Mouse (Mus musculus) left cerebral cortex, adult 9 months (tissue): ENCODE measurements at regions not wholly inside any gene's neighbourhood (a gene's known extent, or its start where the extent isn't known, plus 50 kb on each side); places are given as distances from the start of the nearest gene placed in this dataset.
A peak's percentile ranks its signal among the peaks of the same experiment; 100 is the strongest.

ENCODE experiments used
- DNase-seq, 2 experiments: peaks; one replicate each; pipeline ENCODE4 v3.0.0; 2022; ENCODE audit warnings: low spot score in 2 of 2

GRCm38 (mm10) chr6:100390258-100390910 is 103.1 kb upstream of the Rybp start:
- DNase-seq = no peak

GRCm38 (mm10) chr6:100387042-100387441 is 99.8 kb upstream of the Rybp start:
- no peak for DNase-seq

GRCm38 (mm10) chr6:100385640-100386039 is 98.4 kb upstream of the Rybp start:
- DNase-seq = no peak

- no peak for DNase-seq
Observed at GRCm38 (mm10) chr6:100381046-100381445, 93.8 kb upstream of the Rybp start.

- DNase-seq = no peak
Observed at GRCm38 (mm10) chr6:100380536-100380935, 93.3 kb upstream of the Rybp start.

GRCm38 (mm10) chr6:100379792-100380191 is 92.5 kb upstream of the Rybp start:
- DNase-seq = no peak

GRCm38 (mm10) chr6:100378533-100378874 is 91.2 kb upstream of the Rybp start:
- DNase-seq = no peak

- no peak for DNase-seq
Observed at GRCm38 (mm10) chr6:100377828-100378532, 90.7 kb upstream of the Rybp start.

- no peak for DNase-seq
Observed at GRCm38 (mm10) chr6:100376656-100377055, 89.4 kb upstream of the Rybp start.

GRCm38 (mm10) chr6:100370828-100371227 is 83.5 kb upstream of the Rybp start:
- DNase-seq = no peak

- DNase-seq = no peak
Observed at GRCm38 (mm10) chr6:100370358-100370757, 83.1 kb upstream of the Rybp start.

- no peak for DNase-seq
Observed at GRCm38 (mm10) chr6:100366231-100366630, 78.9 kb upstream of the Rybp start.

- DNase-seq = no peak
Observed at GRCm38 (mm10) chr6:100365791-100366190, 78.5 kb upstream of the Rybp start.

GRCm38 (mm10) chr6:100363683-100364082 is 76.4 kb upstream of the Rybp start:
- DNase-seq = peak; percentile 52 to 78

GRCm38 (mm10) chr6:100356617-100357399 is 69.5 kb upstream of the Rybp start:
- no peak for DNase-seq

- DNase-seq = no peak
Observed at GRCm38 (mm10) chr6:100355858-100356257, 68.6 kb upstream of the Rybp start.

GRCm38 (mm10) chr6:100347481-100347880 is 60.2 kb upstream of the Rybp start:
- DNase-seq = no peak

GRCm38 (mm10) chr6:100345073-100345472 is 57.8 kb upstream of the Rybp start:
- no peak for DNase-seq

- no peak for DNase-seq
Observed at GRCm38 (mm10) chr6:100341305-100342290, 54.3 kb upstream of the Rybp start.

- no peak for DNase-seq
Observed at GRCm38 (mm10) chr6:100338291-100338690, 51.0 kb upstream of the Rybp start.
